Mouse (Mus musculus) C2C12 (cell line): ENCODE data around the gene Krtap19-2.

Experiments
- CEBPB ChIP-seq: IDR thresholded peaks from one replicate; pipeline ENCODE4 v1.6.1; 2011; ENCODE audit warnings: low read depth, mild to moderate bottlenecking, control low read depth, moderate library complexity
- CTCF ChIP-seq: IDR thresholded peaks from one replicate; pipeline ENCODE4 v1.5.1; 2011; ENCODE audit not compliant: control insufficient read depth, insufficient read depth, insufficient read length
- FOSL1 ChIP-seq: IDR thresholded peaks from one replicate; pipeline ENCODE4 v1.8.0; 2011; ENCODE audit warnings: mild to moderate bottlenecking, low read length; ENCODE audit not compliant: poor library complexity, insufficient read depth, severe bottlenecking
- MYOD1 ChIP-seq: IDR thresholded peaks from one replicate; pipeline ENCODE4 v1.6.1; 2011; ENCODE audit warnings: low read depth; ENCODE audit not compliant: control insufficient read depth, insufficient read length
- MYOG ChIP-seq: IDR thresholded peaks from one replicate; pipeline ENCODE4 v1.6.1; 2011; ENCODE audit not compliant: control insufficient read depth, insufficient read length; ENCODE audit errors: extremely low read depth
- USF1 ChIP-seq: IDR thresholded peaks from one replicate; pipeline ENCODE4 v1.6.1; 2011; ENCODE audit warnings: low read depth, mild to moderate bottlenecking, control low read depth, moderate library complexity

DNA sequence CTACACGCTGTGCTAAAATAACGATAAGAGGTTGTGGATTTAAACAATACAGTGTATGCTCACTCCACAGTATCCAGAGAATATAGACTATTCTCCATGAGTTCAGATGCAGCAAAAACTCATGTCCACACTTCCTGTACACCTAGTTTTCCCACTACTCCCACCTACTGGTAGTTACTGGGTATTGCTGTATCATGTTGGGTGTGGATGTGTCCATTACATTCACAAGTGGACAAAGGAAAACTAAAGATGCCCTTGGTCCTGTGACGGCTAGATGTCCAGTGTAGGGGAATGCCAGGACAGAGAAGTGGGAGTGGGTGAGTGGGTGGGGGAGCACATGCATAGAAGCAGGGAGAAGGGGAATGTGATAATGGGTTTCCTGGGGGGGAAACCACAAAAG lies 50.3 kb downstream of the Krtap19-2 start:
- TF ChIP-seq CTCF = no peak
- TF ChIP-seq MYOD1 = no peak
- no peak for TF ChIP-seq USF1
- no peak for TF ChIP-seq FOSL1
- no peak for TF ChIP-seq MYOG
- no peak for TF ChIP-seq CEBPB
